Mouse (Mus musculus): ENCODE results near the gene Map1s. TPM values are rescaled to one million over a fixed set of nuclear protein-coding genes. Genes with fewer than 3 reads are reported as not detected.

Gene Map1s
- polyA plus RNA-seq (2012; rRNA removed), result 18.4 and 24.4 TPM in 2 replicates

- Histone ChIP-seq H3K4me3 (ENCODE audit: insufficient read depth, low read depth, low read length) (peak within 1 kb of the TSS; percentile 82), H3K4me1 (ENCODE audit: control insufficient read depth, insufficient read depth, low read length) (peaks cover 3% of the 10 kb centered on the region; the same call in 1 of the 2 replicates), H3K36me3 (ENCODE audit: control insufficient read depth, insufficient read depth, low read length) (no peaks in the 10 kb centered on the region), H3K27me3 (replicated peaks; ENCODE audit: control insufficient read depth, insufficient read depth, low read length) (no peaks in the 10 kb centered on the region), H3K27ac (ENCODE audit: insufficient read depth, low read depth, low read length) (no peak within 1 kb of the TSS; the same call in 1 of the 2 replicates)
- 1% methylated on average over 86 of the region's 86 CpGs for WGBS
- DNase-seq, result peak; percentile 77
- TF ChIP-seq CTCF (conservative IDR thresholded peaks at IDR 0.05; ENCODE audit: insufficient read depth, insufficient read length, low read depth, low read length), result no peak
- peak; percentile 29 for TF ChIP-seq POLR2A (IDR thresholded peaks at IDR 0.05; ENCODE audit: low read depth, low read length)
Measured at GRCm38 (mm10) chr8:70905831-70906736, at the start of gene Map1s. Gene Map1s (plus strand): TSS chr8:70905932.

- H3K4me3 ChIP-seq (ENCODE audit: insufficient read depth, low read depth, low read length), result no peak overlapping the region
- no peaks in the 10 kb centered on the region for H3K27me3 ChIP-seq (replicated peaks; ENCODE audit: control insufficient read depth, insufficient read depth, low read length)
- no peak overlapping the region for H3K27ac ChIP-seq (ENCODE audit: insufficient read depth, low read depth, low read length)
- WGBS, result 77% methylated on average over 5 of the region's 5 CpGs
- TF ChIP-seq CTCF (conservative IDR thresholded peaks at IDR 0.05; ENCODE audit: insufficient read depth, insufficient read length, low read depth, low read length) (no peak), POLR2A (IDR thresholded peaks at IDR 0.05; ENCODE audit: low read depth, low read length) (no peak)
- H3K4me1 ChIP-seq (ENCODE audit: control insufficient read depth, insufficient read depth, low read length), result no peaks in the 10 kb centered on the region; the same call in 1 of the 2 replicates
- no peak for DNase-seq
- H3K36me3 ChIP-seq (ENCODE audit: control insufficient read depth, insufficient read depth, low read length), result no peaks in the 10 kb centered on the region
Measured at GRCm38 (mm10) chr8:70856028-70856427, 49.7 kb upstream of the Map1s start.

DNA sequence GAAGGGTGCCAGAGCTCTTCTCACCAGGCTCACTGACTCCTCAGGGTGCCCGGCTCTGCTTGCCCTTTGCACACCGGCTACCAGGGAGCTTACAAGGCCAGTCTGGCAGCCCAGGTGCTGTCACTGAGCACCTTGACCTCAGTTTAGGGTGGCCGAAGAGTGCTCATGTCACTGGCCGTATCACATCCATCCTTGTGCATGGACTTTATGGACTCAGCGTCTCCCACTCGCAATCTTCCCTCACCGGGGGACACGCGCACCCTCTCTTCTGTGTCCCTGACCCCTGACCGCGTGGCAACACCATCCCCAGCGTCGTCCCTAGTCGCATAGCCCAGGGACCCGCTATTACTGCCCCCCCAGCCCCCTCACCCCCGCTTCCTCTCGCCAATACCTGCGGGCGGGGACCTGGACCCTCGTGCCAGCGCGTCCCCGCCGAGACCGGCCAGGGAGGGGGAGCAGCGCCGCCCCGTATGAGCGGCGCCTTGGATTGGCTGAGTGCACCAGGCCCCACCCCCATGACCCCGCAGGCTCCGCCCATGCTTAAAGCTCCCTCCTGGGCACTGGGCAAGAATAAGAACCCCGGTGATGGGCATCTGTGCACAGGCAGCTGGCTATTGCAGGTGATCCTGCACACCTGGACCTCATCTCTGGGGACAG lies 49.1 kb upstream of the Map1s start:
- peak; percentile 84 for DNase-seq
- TF ChIP-seq CTCF (conservative IDR thresholded peaks at IDR 0.05; ENCODE audit: insufficient read depth, insufficient read length, low read depth, low read length), result no peak
- no peak for TF ChIP-seq POLR2A (IDR thresholded peaks at IDR 0.05; ENCODE audit: low read depth, low read length)
- no peak overlapping the region for H3K27ac ChIP-seq (ENCODE audit: insufficient read depth, low read depth, low read length)
- no peaks in the 10 kb centered on the region for H3K27me3 ChIP-seq (replicated peaks; ENCODE audit: control insufficient read depth, insufficient read depth, low read length)
- no peaks in the 10 kb centered on the region; the same call in 1 of the 2 replicates for H3K4me1 ChIP-seq (ENCODE audit: control insufficient read depth, insufficient read depth, low read length)
- no peaks in the 10 kb centered on the region for H3K36me3 ChIP-seq (ENCODE audit: control insufficient read depth, insufficient read depth, low read length)
- H3K4me3 ChIP-seq (ENCODE audit: insufficient read depth, low read depth, low read length), result peak overlapping the region; percentile 49
- WGBS, result 8% methylated on average over 33 of the region's 33 CpGs

GRCm38 (mm10) chr8:70857516-70857915 lies 48.2 kb upstream of the Map1s start:
- TF ChIP-seq POLR2A (IDR thresholded peaks at IDR 0.05; ENCODE audit: low read depth, low read length) (no peak), CTCF (conservative IDR thresholded peaks at IDR 0.05; ENCODE audit: insufficient read depth, insufficient read length, low read depth, low read length) (no peak)
- Histone ChIP-seq H3K27ac (ENCODE audit: insufficient read depth, low read depth, low read length) (no peak overlapping the region), H3K4me3 (ENCODE audit: insufficient read depth, low read depth, low read length) (no peak overlapping the region), H3K4me1 (ENCODE audit: control insufficient read depth, insufficient read depth, low read length) (no peaks in the 10 kb centered on the region; the same call in 1 of the 2 replicates), H3K27me3 (replicated peaks; ENCODE audit: control insufficient read depth, insufficient read depth, low read length) (peaks cover under 1% of the 10 kb centered on the region; the same call in 1 of the 2 replicates), H3K36me3 (ENCODE audit: control insufficient read depth, insufficient read depth, low read length) (no peaks in the 10 kb centered on the region)
- DNase-seq, result no peak
- WGBS, result 54% methylated on average over 4 of the region's 4 CpGs

DNA sequence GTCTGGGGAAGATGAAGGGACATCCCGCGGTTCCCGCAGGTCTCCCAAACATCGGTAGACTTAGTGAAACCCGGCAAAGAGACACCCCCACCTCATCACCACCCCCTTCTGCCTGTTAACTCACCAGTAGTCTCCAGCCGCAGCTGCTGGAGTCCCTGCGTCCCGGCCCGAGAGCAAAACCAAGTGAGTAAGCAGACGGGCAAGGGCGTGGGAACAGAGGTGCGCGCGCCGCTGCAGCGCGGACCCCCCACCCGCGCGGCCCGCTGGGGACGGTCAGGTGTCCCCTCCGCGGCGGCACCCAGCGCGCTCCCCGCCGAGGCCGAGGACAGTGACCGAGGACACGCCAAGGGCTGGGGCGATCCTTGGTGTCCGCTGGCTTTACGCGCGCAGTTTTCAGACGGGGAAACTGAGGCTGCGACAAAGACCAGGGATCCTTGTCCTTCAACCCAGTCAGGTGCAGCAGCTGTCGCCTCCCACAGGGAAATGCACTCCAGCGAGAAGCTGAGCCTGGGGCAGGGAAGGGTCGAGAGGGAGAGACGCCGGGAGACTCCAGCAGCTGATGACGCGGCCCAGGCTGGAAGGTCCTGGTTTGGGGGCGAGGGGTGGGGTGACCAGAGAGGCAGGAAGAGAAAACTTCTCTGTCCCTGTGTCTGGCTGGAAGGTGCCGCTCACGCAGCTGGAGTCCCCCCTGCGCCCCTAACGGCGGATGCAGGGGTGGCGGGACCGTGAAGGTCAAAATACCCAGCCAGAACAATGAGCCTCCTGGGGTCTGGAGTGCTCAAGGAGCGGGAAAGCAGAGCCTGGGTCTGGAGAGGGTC lies 42.7 kb upstream of the Map1s start, which contains the start of gene Kcnn1:
Gene Kcnn1 (minus strand): TSS at position 435 of the 818 bp plus-strand sequence.
- Histone ChIP-seq H3K27me3 (replicated peaks; ENCODE audit: control insufficient read depth, insufficient read depth, low read length) (peaks cover 3% of the 10 kb centered on the region; the same call in 1 of the 2 replicates), H3K4me1 (ENCODE audit: control insufficient read depth, insufficient read depth, low read length) (peaks cover 7% of the 10 kb centered on the region), H3K36me3 (ENCODE audit: control insufficient read depth, insufficient read depth, low read length) (no peaks in the 10 kb centered on the region), H3K4me3 (ENCODE audit: insufficient read depth, low read depth, low read length) (peak within 1 kb of the TSS; percentile 42), H3K27ac (ENCODE audit: insufficient read depth, low read depth, low read length) (no peak within 1 kb of the TSS)
- no peak for DNase-seq
- 2% methylated on average over 55 of the region's 55 CpGs for WGBS
- TF ChIP-seq CTCF (conservative IDR thresholded peaks at IDR 0.05; ENCODE audit: insufficient read depth, insufficient read length, low read depth, low read length) (no peak), POLR2A (IDR thresholded peaks at IDR 0.05; ENCODE audit: low read depth, low read length) (no peak)

- Histone ChIP-seq H3K27me3 (replicated peaks; ENCODE audit: control insufficient read depth, insufficient read depth, low read length) (peaks cover 3% of the 10 kb centered on the region; the same call in 1 of the 2 replicates), H3K27ac (ENCODE audit: insufficient read depth, low read depth, low read length) (no peak overlapping the region), H3K4me3 (ENCODE audit: insufficient read depth, low read depth, low read length) (no peak overlapping the region), H3K4me1 (ENCODE audit: control insufficient read depth, insufficient read depth, low read length) (peaks cover 7% of the 10 kb centered on the region), H3K36me3 (ENCODE audit: control insufficient read depth, insufficient read depth, low read length) (no peaks in the 10 kb centered on the region)
- peak; percentile 28 for DNase-seq
- TF ChIP-seq POLR2A (IDR thresholded peaks at IDR 0.05; ENCODE audit: low read depth, low read length) (no peak), CTCF (conservative IDR thresholded peaks at IDR 0.05; ENCODE audit: insufficient read depth, insufficient read length, low read depth, low read length) (no peak)
- 3% methylated on average over 45 of the region's 46 CpGs for WGBS
Measured at GRCm38 (mm10) chr8:70863956-70864711, 41.6 kb upstream of the Map1s start.

Measured in kidney, adult 2 months (tissue).